Mouse (Mus musculus) CH12.LX (cell line): ENCODE results near the gene Col18a1. TPM values are rescaled to one million over a fixed set of nuclear protein-coding genes. Genes with fewer than 3 reads are reported as not detected.

ENCODE experiments used
- DNase-seq: peaks from one replicate; pipeline ENCODE4 v3.0.0-alpha.2; 2013; ENCODE audit errors: extremely low read depth
- H3K27ac ChIP-seq: 2 replicates; pipeline ENCODE4 v1.5.1; 2012; ENCODE audit warnings: low read depth, mild to moderate bottlenecking, control low read depth, moderate library complexity; ENCODE audit not compliant: insufficient read depth
- H3K27me3 ChIP-seq: replicated peaks from 2 replicates; pipeline ENCODE3; 2012; ENCODE audit warnings: inconsistent platforms
- H3K36me3 ChIP-seq, 2 experiments: replicated peaks in 1 of 2; 2 replicates each; pipeline versions ENCODE3 to v1.6.1; 2012; ENCODE audit warnings: inconsistent platforms in 1 of 2, low read length in 1 of 2, mild to moderate bottlenecking in 1 of 2, mixed read lengths in 1 of 2, moderate library complexity in 1 of 2; ENCODE audit not compliant: control insufficient read depth in 1 of 2, insufficient read depth in 1 of 2
- H3K4me1 ChIP-seq, 2 experiments: 2 replicates each; pipeline ENCODE4 v1.6.1; 2012; ENCODE audit warnings: inconsistent platforms in 1 of 2, moderate library complexity in 1 of 2; ENCODE audit not compliant: insufficient read depth in 2 of 2, control insufficient read depth in 1 of 2
- H3K4me2 ChIP-seq: 2 replicates; pipeline ENCODE4 v1.6.1; 2012; ENCODE audit warnings: low read depth, mild to moderate bottlenecking, control low read depth; ENCODE audit not compliant: poor library complexity, insufficient read depth, severe bottlenecking
- H3K4me3 ChIP-seq, 3 experiments: fragments of 150-350 bp in 1 of 3; sonication (generic) in 1 of 3; replicated peaks in 1 of 3; 2 replicates each; pipeline versions ENCODE3 to v1.5.1; 2011 to 2012; ENCODE audit warnings: low read depth in 2 of 3, low read length in 2 of 3, mild to moderate bottlenecking in 2 of 3, moderate library complexity in 2 of 3, control low read depth in 1 of 3, improper control_type of control experiment in 1 of 3, inconsistent platforms in 1 of 3, mixed read lengths in 1 of 3; ENCODE audit not compliant: poor library complexity in 1 of 3
- H3K79me2 ChIP-seq: replicated peaks from 2 replicates; pipeline ENCODE4 v1.6.1; 2012; ENCODE audit warnings: mild to moderate bottlenecking, moderate library complexity; ENCODE audit not compliant: control insufficient read depth, poor library complexity, insufficient read depth, severe bottlenecking; ENCODE audit errors: extremely low read depth
- H3K9ac ChIP-seq: 2 replicates; pipeline ENCODE4 v1.6.1; 2012; ENCODE audit warnings: low read depth, mild to moderate bottlenecking, control low read depth, moderate library complexity; ENCODE audit not compliant: insufficient read depth
- H3K9me3 ChIP-seq: replicated peaks from 2 replicates; pipeline ENCODE3; 2012; ENCODE audit warnings: low read length, inconsistent platforms, mixed read lengths
- BHLHE40 ChIP-seq: IDR thresholded peaks from 2 replicates; pipeline ENCODE4 v1.6.1; 2011; ENCODE audit warnings: mild to moderate bottlenecking, low read depth, low read length, improper control_type of control experiment
- CHD1 ChIP-seq: IDR thresholded peaks from 2 replicates; pipeline ENCODE4 v1.6.1; 2012; ENCODE audit warnings: low read depth, low read length, improper control_type of control experiment, inconsistent platforms
- CTCF ChIP-seq, 2 experiments: IDR thresholded peaks in 1 of 2; conservative IDR thresholded peaks in 1 of 2; 2 replicates each; pipeline ENCODE4 v1.5.1; 2011 to 2012; ENCODE audit warnings: low read depth in 2 of 2, low read length in 2 of 2, improper control_type of control experiment in 1 of 2, inconsistent platforms in 1 of 2, mild to moderate bottlenecking in 1 of 2, moderate library complexity in 1 of 2
- ELF1 ChIP-seq: IDR thresholded peaks from 2 replicates; pipeline ENCODE4 v1.6.1; 2014; ENCODE audit warnings: low read depth, mild to moderate bottlenecking, inconsistent platforms, low read length, improper control_type of control experiment
- ETS1 ChIP-seq: conservative IDR thresholded peaks from 2 replicates; pipeline ENCODE4 v1.6.1; 2012; ENCODE audit warnings: low read depth, mild to moderate bottlenecking, inconsistent platforms, low read length, improper control_type of control experiment, moderate library complexity
- JUN ChIP-seq: IDR thresholded peaks from 2 replicates; pipeline ENCODE4 v1.6.1; 2011; ENCODE audit warnings: low read depth, mild to moderate bottlenecking, low read length, improper control_type of control experiment, moderate library complexity; ENCODE audit not compliant: insufficient read depth
- JUND ChIP-seq: conservative IDR thresholded peaks from 2 replicates; pipeline ENCODE4 v1.6.1; 2011; ENCODE audit warnings: low read depth, low read length, improper control_type of control experiment
- KAT2A ChIP-seq: IDR thresholded peaks from 2 replicates; pipeline ENCODE4 v1.6.1; 2012; ENCODE audit warnings: low read length, improper control_type of control experiment, inconsistent platforms; ENCODE audit not compliant: insufficient replicate concordance
- MAFK ChIP-seq: IDR thresholded peaks from 2 replicates; pipeline ENCODE4 v1.6.1; 2011; ENCODE audit warnings: low read length, improper control_type of control experiment; ENCODE audit not compliant: insufficient replicate concordance
- MAZ ChIP-seq: IDR thresholded peaks from 2 replicates; pipeline ENCODE4 v1.6.1; 2012; ENCODE audit warnings: low read depth, mild to moderate bottlenecking, inconsistent platforms, low read length, improper control_type of control experiment, moderate library complexity
- MEF2A ChIP-seq: IDR thresholded peaks from 2 replicates; pipeline ENCODE4 v1.6.1; 2014; ENCODE audit warnings: low read depth, mild to moderate bottlenecking, inconsistent platforms, low read length, improper control_type of control experiment, borderline replicate concordance
- MXI1 ChIP-seq: IDR thresholded peaks from 2 replicates; pipeline ENCODE4 v1.6.1; 2011; ENCODE audit warnings: mild to moderate bottlenecking, low read depth, low read length, improper control_type of control experiment
- MYC ChIP-seq: IDR thresholded peaks from 2 replicates; pipeline ENCODE4 v1.6.1; 2011; ENCODE audit warnings: low read depth, mild to moderate bottlenecking, improper control_type of control experiment, low read length
- NELFE ChIP-seq: IDR thresholded peaks from 2 replicates; pipeline ENCODE4 v1.6.1; 2011; ENCODE audit warnings: low read depth, low read length, improper control_type of control experiment
- PAX5 ChIP-seq: IDR thresholded peaks from 2 replicates; pipeline ENCODE4 v1.6.1; 2012; ENCODE audit warnings: low read length, inconsistent platforms, mixed read lengths
- POLR2A ChIP-seq: IDR thresholded peaks from 2 replicates; pipeline ENCODE4 v1.6.1; 2011; ENCODE audit warnings: low read depth, mild to moderate bottlenecking, improper control_type of control experiment, low read length
- POLR2AphosphoS2 ChIP-seq: IDR thresholded peaks from 2 replicates; pipeline ENCODE4 v1.6.1; 2011; ENCODE audit warnings: low read depth, low read length, improper control_type of control experiment
- RAD21 ChIP-seq: IDR thresholded peaks from 2 replicates; pipeline ENCODE4 v1.6.1; 2011; ENCODE audit warnings: low read depth, mild to moderate bottlenecking, low read length, improper control_type of control experiment, moderate library complexity
- RCOR1 ChIP-seq: conservative IDR thresholded peaks from 2 replicates; pipeline ENCODE4 v1.6.1; 2012; ENCODE audit warnings: low read depth, mild to moderate bottlenecking, inconsistent platforms, low read length, improper control_type of control experiment
- SIN3A ChIP-seq: IDR thresholded peaks from 2 replicates; pipeline ENCODE4 v1.6.1; 2012; ENCODE audit warnings: low read length, improper control_type of control experiment, inconsistent platforms
- SMC3 ChIP-seq: IDR thresholded peaks from 2 replicates; pipeline ENCODE4 v1.6.1; 2011; ENCODE audit warnings: low read depth, low read length, improper control_type of control experiment
- TBP ChIP-seq: conservative IDR thresholded peaks from 2 replicates; pipeline ENCODE4 v1.6.1; 2011; ENCODE audit warnings: low read depth, low read length, improper control_type of control experiment
- TCF12 ChIP-seq: IDR thresholded peaks from 2 replicates; pipeline ENCODE4 v1.6.1; 2014; ENCODE audit warnings: low read depth, mild to moderate bottlenecking, inconsistent platforms, low read length, improper control_type of control experiment
- UBTF ChIP-seq: IDR thresholded peaks from 2 replicates; pipeline ENCODE4 v1.6.1; 2012; ENCODE audit warnings: low read depth, mild to moderate bottlenecking, inconsistent platforms, low read length, improper control_type of control experiment, moderate library complexity
- USF2 ChIP-seq: conservative IDR thresholded peaks from 2 replicates; pipeline ENCODE4 v1.6.1; 2011; ENCODE audit warnings: low read depth, low read length, improper control_type of control experiment
- ZKSCAN1 ChIP-seq: IDR thresholded peaks from 2 replicates; pipeline ENCODE4 v1.6.1; 2012; ENCODE audit warnings: low read depth, inconsistent platforms, low read length, improper control_type of control experiment, borderline replicate concordance
- ZMIZ1 ChIP-seq: IDR thresholded peaks from 2 replicates; pipeline ENCODE4 v1.6.1; 2012; ENCODE audit warnings: low read depth, mild to moderate bottlenecking, inconsistent platforms, low read length, improper control_type of control experiment
- ZNF384 ChIP-seq: IDR thresholded peaks from 2 replicates; pipeline ENCODE4 v1.6.1; 2012; ENCODE audit warnings: low read depth, low read length, improper control_type of control experiment, inconsistent platforms
- dilution Hi-C: fragments of 300-500 bp; cut with MboI; formaldehyde crosslinking; loops from 2 replicates; pipeline ENCODE4 v1.14.3; 2020; ENCODE audit warnings: low sequenced_read_pairs; ENCODE audit not compliant: extremely low pct_unique_long_range_greater_than_20kb, extremely low pct_ligation_motif_present
- in situ Hi-C: fragments of 300-500 bp; cut with MboI; formaldehyde crosslinking; loops from 3 replicates; pipeline ENCODE4 v1.14.3; 2019; ENCODE audit warnings: low sequenced_read_pairs, low pct_ligation_motif_present, low pct_unique_long_range_greater_than_20kb, mixed read lengths
- polyA plus RNA-seq: library from polyadenylated mRNA; unstranded; fragments of >175 nt; gene quantifications from 2 replicates; pipeline ENCODE4 v1.2.1, GENCODE M21; 2012; ENCODE audit warnings: low read depth; ENCODE audit not compliant: insufficient read length
- total RNA-seq, 2 experiments: library from RNA; depleted of rRNA; stranded (reverse); fragments of 300-350 nt in 1 of 2; fragments of >200 nt in 1 of 2; gene quantifications; 2 replicates each; pipeline ENCODE4 v1.2.3; 2012 to 2014

Gene Col18a1
- total and polyA plus RNA-seq, 3 experiments = 0.17 to 14.5 (median 1.7) TPM

DNA sequence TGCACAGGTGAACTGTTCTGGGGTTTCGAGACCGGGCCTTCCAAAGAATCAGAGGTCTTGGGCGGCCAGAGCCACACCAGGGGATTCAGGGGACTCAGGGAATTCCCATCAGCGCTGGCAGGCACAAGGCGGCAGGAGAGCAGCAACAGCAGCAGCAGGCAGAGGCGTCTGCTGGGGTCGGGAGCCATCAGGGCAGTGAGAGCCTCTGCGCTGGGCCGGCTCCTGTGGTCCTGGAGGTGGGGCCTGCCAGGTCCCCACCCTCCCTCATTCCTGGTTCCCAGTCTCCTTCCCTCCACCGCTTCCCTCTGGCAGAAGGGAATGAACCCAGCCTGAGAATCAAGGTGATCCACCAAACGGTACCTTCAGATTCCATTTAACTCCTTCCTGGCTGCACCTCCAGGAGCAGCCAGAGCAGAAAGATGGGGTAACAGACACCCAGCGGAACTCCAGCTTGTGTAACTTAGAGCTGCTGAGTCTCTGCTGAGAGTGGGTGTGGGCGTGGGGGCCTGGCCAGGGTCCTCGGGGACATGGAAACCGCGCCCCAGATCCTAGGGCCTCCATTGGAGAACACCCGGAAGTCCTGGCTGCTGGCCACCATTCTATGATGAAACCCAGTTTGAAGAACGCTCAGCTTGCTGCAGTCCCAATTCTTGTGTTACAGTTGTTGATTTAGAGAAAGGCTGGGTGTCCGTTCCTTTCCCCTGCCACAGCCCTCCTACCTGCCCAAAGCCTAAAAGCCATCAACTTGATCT, 52.7 kb downstream of the Col18a1 start:
- Histone ChIP-seq H3K36me3 (no peaks in the 10 kb centered on the region), H3K79me2 (no peaks in the 10 kb centered on the region), H3K9ac (no peak overlapping the region), H3K4me3 (no peak overlapping the region), H3K4me1 (peaks cover 0 to 6% of the 10 kb centered on the region in 2 experiments; a peak in 2 of 4 replicates), H3K27me3 (peaks cover 76% of the 10 kb centered on the region), H3K4me2 (no peak overlapping the region), H3K9me3 (no peaks in the 10 kb centered on the region), H3K27ac (no peak overlapping the region)
- dilution Hi-C loops (no loop called here), in situ Hi-C loops (no loop called here)
- no peak for DNase-seq
- TF ChIP-seq CTCF (conservative IDR thresholded peaks at IDR 0.05 in 1 of 2, IDR thresholded peaks at IDR 0.05 in 1 of 2; ENCODE audit: low read depth in 2 of 2, low read length in 2 of 2) (no peak), MEF2A (no peak), MAZ (no peak), BHLHE40 (no peak), PAX5 (no peak), NELFE (no peak), ELF1 (no peak), TCF12 (no peak), RCOR1 (no peak), USF2 (no peak), ZKSCAN1 (no peak), MYC (no peak), MAFK (no peak), UBTF (no peak), MXI1 (no peak), POLR2AphosphoS2 (no peak), JUND (no peak), SIN3A (no peak), ZNF384 (no peak)

DNA sequence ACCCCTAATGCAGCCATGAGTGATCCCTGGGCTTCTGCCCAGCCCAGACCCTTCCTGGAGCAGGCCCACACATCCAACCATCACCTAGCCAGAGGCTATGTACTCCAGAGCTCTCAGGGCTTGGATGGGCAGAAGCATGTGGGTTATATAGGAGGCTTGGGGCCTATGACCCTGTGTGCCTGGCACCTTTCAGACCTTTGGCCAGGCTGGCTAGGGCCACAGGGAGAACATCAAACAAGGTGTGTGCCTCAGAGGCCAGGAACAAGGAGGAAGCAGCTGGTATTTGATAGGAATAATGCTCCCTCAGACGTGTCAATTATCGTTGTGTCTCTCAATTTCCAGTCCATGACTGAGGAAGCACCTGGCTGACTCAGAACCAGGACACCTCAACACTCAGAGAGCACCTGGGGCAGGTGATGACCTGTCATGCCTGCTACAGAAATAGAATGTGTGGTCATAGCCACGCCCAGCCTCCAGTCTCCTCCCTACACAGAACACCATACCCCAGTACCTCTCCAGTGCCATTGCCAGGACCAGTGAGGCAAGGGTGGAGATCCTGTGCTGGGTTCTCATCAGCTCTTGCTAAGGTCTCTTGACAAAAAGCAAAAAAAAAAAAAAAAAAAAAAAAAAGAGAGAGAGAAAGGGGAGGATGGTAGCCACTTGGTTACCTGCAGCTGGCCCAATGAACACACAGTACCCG, 54.6 kb downstream of the Col18a1 start:
- Histone ChIP-seq H3K4me3 (no peak overlapping the region), H3K9me3 (no peaks in the 10 kb centered on the region), H3K27me3 (peaks cover 71% of the 10 kb centered on the region), H3K4me2 (no peak overlapping the region), H3K36me3 (no peaks in the 10 kb centered on the region), H3K9ac (no peak overlapping the region), H3K79me2 (no peaks in the 10 kb centered on the region), H3K4me1 (peaks cover 0 to 15% of the 10 kb centered on the region in 2 experiments; a peak in 3 of 4 replicates), H3K27ac (no peak overlapping the region)
- DNase-seq = no peak
- TF ChIP-seq CTCF (conservative IDR thresholded peaks at IDR 0.05 in 1 of 2, IDR thresholded peaks at IDR 0.05 in 1 of 2; ENCODE audit: low read depth in 2 of 2, low read length in 2 of 2) = no peak
- no peak for TF ChIP-seq POLR2A
- no peak for TF ChIP-seq MEF2A
- no peak for TF ChIP-seq PAX5
- TF ChIP-seq POLR2AphosphoS2 = no peak
- no peak for TF ChIP-seq ZMIZ1
- no peak for TF ChIP-seq MAFK
- no peak for TF ChIP-seq JUND
- no peak for TF ChIP-seq ZNF384
- no peak for TF ChIP-seq TBP
- no peak for TF ChIP-seq CHD1
- TF ChIP-seq KAT2A = no peak
- TF ChIP-seq JUN = no peak
- no peak for TF ChIP-seq ETS1
- no peak for TF ChIP-seq SMC3
- TF ChIP-seq TCF12 = no peak
- no peak for TF ChIP-seq USF2
- TF ChIP-seq MYC = no peak
- no peak for TF ChIP-seq RAD21
- dilution Hi-C loops = no loop called here
- in situ Hi-C loops = no loop called here
